In the genomic region with DNA sequence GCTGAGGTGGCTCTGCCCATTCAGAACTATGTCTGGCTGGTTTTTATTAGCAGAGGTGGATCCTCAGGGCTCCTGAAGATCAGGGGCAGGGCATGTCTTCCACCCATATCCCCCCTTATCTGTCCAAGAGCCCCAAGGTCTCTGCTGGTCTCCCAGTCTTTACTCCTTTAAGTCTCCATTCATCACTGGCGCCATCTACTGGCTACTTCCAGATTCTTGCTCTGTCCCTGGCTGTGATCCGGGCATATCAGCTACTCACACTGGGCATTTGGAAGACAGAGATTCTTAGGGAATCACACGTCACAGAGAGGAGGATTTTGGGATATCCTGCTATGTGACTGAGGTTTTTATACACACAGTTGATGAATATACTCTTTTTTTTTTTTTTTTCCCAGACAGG, we compare ENCODE assay signal across 8 mouse cellular contexts. TPM values are rescaled to one million over a fixed set of nuclear protein-coding genes. Genes with fewer than 3 reads are reported as not detected.
A peak's percentile ranks its signal among the peaks of the same experiment; 100 is the strongest.
DNase-seq lines count a peak whose midpoint lies in the region; ATAC-seq and TF ChIP-seq lines count a peak whose summit lies in the region.
"Had no signal": no experiment of that assay in that cellular context is flagged by ENCODE, and none has a peak within 500 bp of the region (broad histone marks: within the 10 kb centered on the region; RNA-seq: fewer than 3 reads in every experiment).

No protein-coding gene starts in this region.

- no peak overlapping the region for H3K4me3 ChIP-seq in neural tube, embryonic 15.5 days (replicated peaks)
- H3K4me3 ChIP-seq in bone marrow, adult 2 months (replicated peaks; ENCODE audit: control insufficient read depth, low read depth, low read length) = no peak overlapping the region
- H3K4me3 ChIP-seq in embryonic fibroblast, embryonic 13.5 days (ENCODE audit: insufficient read depth, low read length) = no peak overlapping the region
- H3K4me3 ChIP-seq in liver, postnatal 0 days (ENCODE audit: low read depth, low read length) = no peak overlapping the region
- H3K4me3 ChIP-seq: heart, embryonic 13.5 days had no signal

- no peak overlapping the region for H3K9ac ChIP-seq in neural tube, embryonic 15.5 days (replicated peaks)
- no peak overlapping the region for H3K9ac ChIP-seq in liver, postnatal 0 days (replicated peaks)
- H3K9ac ChIP-seq: heart, embryonic 13.5 days had no signal

- H3K4me1 ChIP-seq in neural tube, embryonic 15.5 days = peaks cover 10% of the 10 kb centered on the region
- no peaks in the 10 kb centered on the region for H3K4me1 ChIP-seq in bone marrow, adult 2 months (ENCODE audit: control insufficient read depth, insufficient read depth, low read length)
- H3K4me1 ChIP-seq in embryonic fibroblast, embryonic 13.5 days (ENCODE audit: control insufficient read depth, insufficient read depth, low read length) = no peaks in the 10 kb centered on the region
- H3K4me1 ChIP-seq in liver, postnatal 0 days (ENCODE audit: insufficient read depth) = peaks cover 5% of the 10 kb centered on the region; the same call in 1 of the 2 replicates

- H3K4me2 ChIP-seq in neural tube, embryonic 15.5 days = no peak overlapping the region
- H3K4me2 ChIP-seq in liver, postnatal 0 days (ENCODE audit: low read depth, low read length) = 0 out of 2 replicates have a peak overlapping the region, but pooled peaks have one; percentile 2
- H3K4me2 ChIP-seq: heart, embryonic 13.5 days had no signal

- H3K27me3 ChIP-seq in neural tube, embryonic 15.5 days (replicated peaks) = 0 out of 2 replicates have a peak, but pooled peaks cover 15% of the 10 kb centered on the region
- H3K27me3 ChIP-seq in liver, postnatal 0 days (ENCODE audit: insufficient read depth, low read length) = peaks cover 18% of the 10 kb centered on the region; the same call in 1 of the 2 replicates

- 17% methylated on average over 3 of the region's 3 CpGs for WGBS in neural tube, embryonic 15.5 days
- 15% methylated on average over 3 of the region's 3 CpGs for WGBS in bone marrow, adult 2 months
- WGBS in liver, postnatal 0 days (ENCODE audit: insufficient replicate concordance) = 17% methylated on average over 3 of the region's 3 CpGs

- no peaks in the 10 kb centered on the region for H3K9me3 ChIP-seq in neural tube, embryonic 15.5 days (replicated peaks)
- H3K9me3 ChIP-seq in liver, postnatal 0 days (ENCODE audit: low read length) = no peaks in the 10 kb centered on the region
- H3K9me3 ChIP-seq: heart, embryonic 13.5 days had no signal

- ATAC-seq in neural tube, embryonic 15.5 days (ENCODE audit: low FRiP score) = no peak
- peak; percentile 47; the same call in 1 of the 2 replicates for ATAC-seq in liver, postnatal 0 days

- no peak for TF ChIP-seq EP300 in liver, postnatal 0 days (IDR thresholded peaks at IDR 0.05; ENCODE audit: low read depth)

- peak; percentile 52 for DNase-seq in neural tube, embryonic 10.5 days (ENCODE audit: extremely low spot score, low spot score)
- peak; percentile 77 for DNase-seq in kidney, adult 9 months
- DNase-seq in liver, postnatal 0 days = peak; percentile 78
- DNase-seq in retina, postnatal 7 days (ENCODE audit: low read depth, low spot score) = peak; percentile 62

- TF ChIP-seq CTCF in bone marrow, adult 2 months (IDR thresholded peaks at IDR 0.05; ENCODE audit: control insufficient read depth, insufficient read depth, low read length) = peak; percentile 52; the same call in 1 of the 2 replicates
- 0 out of 2 replicates have a peak, but pooled peaks have one; percentile 2 for TF ChIP-seq CTCF in embryonic fibroblast, embryonic 13.5 days (IDR thresholded peaks at IDR 0.05; ENCODE audit: borderline replicate concordance, insufficient read depth, low read length)
- TF ChIP-seq CTCF in liver, postnatal 0 days (IDR thresholded peaks at IDR 0.05; ENCODE audit: low read depth) = peak; percentile 81

- no peak overlapping the region for H3K27ac ChIP-seq in neural tube, embryonic 15.5 days (replicated peaks)
- H3K27ac ChIP-seq in bone marrow, adult 2 months (ENCODE audit: control insufficient read depth, insufficient read depth, low read depth, low read length, poor library complexity) = no peak overlapping the region
- no peak overlapping the region for H3K27ac ChIP-seq in embryonic fibroblast, embryonic 13.5 days (ENCODE audit: insufficient read depth, low read length)
- no peak overlapping the region for H3K27ac ChIP-seq in liver, postnatal 0 days (ENCODE audit: low read depth)
- H3K27ac ChIP-seq: heart, embryonic 13.5 days had no signal

- H3K36me3 ChIP-seq in neural tube, embryonic 15.5 days = no peaks in the 10 kb centered on the region
- no peaks in the 10 kb centered on the region for H3K36me3 ChIP-seq in liver, postnatal 0 days (replicated peaks; ENCODE audit: insufficient read depth, low read length)
- H3K36me3 ChIP-seq: heart, embryonic 13.5 days had no signal

- no peak for TF ChIP-seq POLR2A in bone marrow, adult 2 months (IDR thresholded peaks at IDR 0.05; ENCODE audit: borderline replicate concordance, control insufficient read depth, low read depth, low read length)
- no peak for TF ChIP-seq POLR2A in embryonic fibroblast, embryonic 13.5 days (IDR thresholded peaks at IDR 0.05; ENCODE audit: low read depth, low read length)

RNA-seq across cellular contexts. Expression of a gene that starts 25.6 kb away (rescaled TPM):
- polyA plus RNA-seq in neural tube, embryonic 15.5 days (2015; fragmentation: Nextera tagmentation; extraction: Ambion mirVana) = 55.7 and 62.0 TPM in 2 replicates
- 113 and 165 TPM in 2 replicates for polyA plus RNA-seq in bone marrow, adult 2 months (2011; ENCODE audit: insufficient read depth, insufficient read length, low replicate concordance, missing spikeins)
- 46.6 and 48.8 TPM in 2 replicates for polyA plus RNA-seq in embryonic fibroblast, embryonic 13.5 days (2011; ENCODE audit: insufficient read length, low read depth, missing spikeins)
- polyA plus RNA-seq in liver, postnatal 0 days (2015; fragmentation: Nextera tagmentation; extraction: Ambion mirVana) = 46.9 and 52.9 TPM in 2 replicates

RNA-seq across cellular contexts. Expression of a gene that starts 32.9 kb away (rescaled TPM):
- polyA plus RNA-seq in neural tube, embryonic 15.5 days (2015; fragmentation: Nextera tagmentation; extraction: Ambion mirVana) = 460 and 502 TPM in 2 replicates
- polyA plus RNA-seq in bone marrow, adult 2 months (2011; ENCODE audit: insufficient read depth, insufficient read length, low replicate concordance, missing spikeins) = 590 and 975 TPM in 2 replicates
- 257 and 312 TPM in 2 replicates for polyA plus RNA-seq in embryonic fibroblast, embryonic 13.5 days (2011; ENCODE audit: insufficient read length, low read depth, missing spikeins)
- polyA plus RNA-seq in liver, postnatal 0 days (2015; fragmentation: Nextera tagmentation; extraction: Ambion mirVana) = 185 and 225 TPM in 2 replicates

RNA-seq across cellular contexts. Expression of a gene that starts 41.5 kb away (rescaled TPM):
- 198 and 218 TPM in 2 replicates for polyA plus RNA-seq in neural tube, embryonic 15.5 days (2015; fragmentation: Nextera tagmentation; extraction: Ambion mirVana)
- 103 and 127 TPM in 2 replicates for polyA plus RNA-seq in bone marrow, adult 2 months (2011; ENCODE audit: insufficient read depth, insufficient read length, low replicate concordance, missing spikeins)
- polyA plus RNA-seq in embryonic fibroblast, embryonic 13.5 days (2011; ENCODE audit: insufficient read length, low read depth, missing spikeins) = 156 and 191 TPM in 2 replicates
- 87.6 and 88.5 TPM in 2 replicates for polyA plus RNA-seq in liver, postnatal 0 days (2015; fragmentation: Nextera tagmentation; extraction: Ambion mirVana)

Comparison
In these comparisons a context has a peak if more than half of its experiments do, and no peak if none do; other contexts are left out.
1. CTCF ChIP-seq: peak in every context shown above with its lines; median percentile 81 in liver, postnatal 0 days; 52 in bone marrow, adult 2 months; 2 in embryonic fibroblast, embryonic 13.5 days.